Mouse (Mus musculus) kidney, postnatal 25 days (tissue): ENCODE measurements around the gene Pde11a.
"Not testable (repeated sequence)": the region's sequence is repeated elsewhere in the genome, so short reads cannot be mapped to it uniquely, and the experiment has no call there.

Experiments
- DNase-seq, 2 experiments: peaks; one replicate each; pipeline ENCODE4 v3.0.0; 2021; ENCODE audit warnings: mixed read lengths in 2 of 2

Pde11a gene

DNA sequence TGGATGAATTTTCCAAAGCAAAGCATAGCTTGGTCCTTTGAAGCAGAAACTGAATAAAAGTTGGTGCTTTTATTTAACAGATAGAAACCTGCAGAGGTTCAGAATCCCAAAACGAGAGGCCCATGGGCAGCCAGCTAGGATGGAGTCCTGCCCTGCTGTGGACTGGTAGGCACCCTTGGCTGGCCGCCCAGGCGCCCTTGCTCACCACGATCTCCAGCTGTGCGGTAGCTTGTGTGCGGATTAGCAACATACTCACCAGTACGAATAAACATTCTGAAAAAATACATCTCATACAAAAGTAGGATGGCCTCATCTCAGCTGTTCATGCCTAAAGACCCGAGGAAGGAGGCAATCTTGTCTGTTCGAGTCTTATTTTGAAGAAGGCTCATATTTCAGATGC lies 350.8 kb downstream of the Pde11a start:
- DNase-seq = peak; percentile 35 to 45

DNA sequence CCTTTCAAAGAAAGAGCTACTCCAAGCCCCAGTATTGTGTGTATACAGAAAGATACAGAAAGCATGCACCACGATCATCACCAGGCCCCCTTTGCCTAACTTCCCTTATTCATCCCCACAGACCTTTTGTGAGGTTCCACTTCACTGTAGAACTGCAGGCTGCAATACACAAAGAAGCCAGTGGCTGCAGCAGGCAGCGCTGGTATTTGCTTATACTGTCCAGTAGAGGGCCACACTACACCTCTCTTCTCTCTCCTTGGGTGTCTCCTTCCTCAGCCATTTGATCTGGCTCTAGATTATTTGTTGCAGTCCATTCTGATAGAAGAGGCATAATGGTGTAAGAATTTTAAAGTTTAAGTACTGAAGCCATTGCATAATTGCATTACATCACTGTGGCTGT lies 353.4 kb downstream of the Pde11a start:
- peak; percentile 68 to 71 for DNase-seq

DNA sequence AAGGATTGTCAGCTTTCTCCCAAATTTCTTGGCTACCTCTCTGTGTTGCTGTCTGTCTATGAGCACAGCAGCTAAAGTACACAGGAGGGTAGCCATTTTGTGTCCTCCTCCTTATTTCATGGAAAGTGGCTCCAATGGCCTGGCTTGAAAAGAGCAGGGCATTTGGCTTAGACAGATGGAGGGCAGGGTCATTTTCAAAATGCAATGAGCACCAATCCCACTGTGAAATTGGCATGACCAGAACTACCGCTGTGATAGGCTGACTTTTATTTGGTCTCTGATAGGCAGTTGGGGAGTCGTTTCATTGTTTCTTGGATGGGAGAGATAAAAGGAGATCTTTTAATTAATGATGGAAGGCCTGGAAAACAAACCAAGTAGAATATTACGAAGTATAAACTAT lies 354.7 kb downstream of the Pde11a start:
- DNase-seq = no peak

DNA sequence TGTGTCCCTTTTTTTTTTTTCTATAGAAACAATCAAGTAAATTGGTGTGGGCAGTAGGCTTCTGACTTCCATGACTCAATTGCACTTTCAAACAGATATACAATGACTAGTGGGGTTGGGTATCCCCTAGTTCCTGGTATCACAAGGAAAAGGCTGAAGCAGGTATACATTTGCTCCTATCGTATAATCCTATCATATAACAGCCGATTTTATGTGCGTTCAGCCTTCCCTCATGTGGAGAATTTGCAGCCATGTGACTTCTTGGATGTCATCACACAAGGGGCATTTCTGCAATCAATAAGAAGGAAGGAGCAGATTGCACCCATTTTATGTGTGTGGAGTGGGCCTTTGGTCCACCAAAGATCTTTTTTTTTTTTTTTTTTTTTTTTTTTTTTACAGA lies 355.5 kb downstream of the Pde11a start:
- no peak for DNase-seq

DNA sequence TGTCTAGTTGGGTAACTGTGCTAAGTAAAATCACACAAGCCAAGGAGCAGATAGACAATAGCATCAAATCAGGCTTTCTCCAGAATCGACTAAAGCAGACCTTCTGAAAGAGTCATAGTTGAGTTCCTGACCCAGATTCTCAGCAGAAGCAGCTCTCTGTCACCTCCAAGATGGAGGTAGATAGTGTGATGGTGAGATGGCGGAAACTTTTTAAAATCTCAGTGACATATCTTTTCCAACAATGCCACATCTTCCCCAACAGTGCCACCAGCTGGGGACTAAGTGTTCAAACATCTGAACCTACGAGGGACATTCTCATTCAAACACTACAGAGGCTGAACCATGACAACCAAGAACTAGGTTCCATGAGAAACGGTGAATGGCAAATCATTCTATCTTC lies 355.9 kb downstream of the Pde11a start:
- DNase-seq = no peak

DNA sequence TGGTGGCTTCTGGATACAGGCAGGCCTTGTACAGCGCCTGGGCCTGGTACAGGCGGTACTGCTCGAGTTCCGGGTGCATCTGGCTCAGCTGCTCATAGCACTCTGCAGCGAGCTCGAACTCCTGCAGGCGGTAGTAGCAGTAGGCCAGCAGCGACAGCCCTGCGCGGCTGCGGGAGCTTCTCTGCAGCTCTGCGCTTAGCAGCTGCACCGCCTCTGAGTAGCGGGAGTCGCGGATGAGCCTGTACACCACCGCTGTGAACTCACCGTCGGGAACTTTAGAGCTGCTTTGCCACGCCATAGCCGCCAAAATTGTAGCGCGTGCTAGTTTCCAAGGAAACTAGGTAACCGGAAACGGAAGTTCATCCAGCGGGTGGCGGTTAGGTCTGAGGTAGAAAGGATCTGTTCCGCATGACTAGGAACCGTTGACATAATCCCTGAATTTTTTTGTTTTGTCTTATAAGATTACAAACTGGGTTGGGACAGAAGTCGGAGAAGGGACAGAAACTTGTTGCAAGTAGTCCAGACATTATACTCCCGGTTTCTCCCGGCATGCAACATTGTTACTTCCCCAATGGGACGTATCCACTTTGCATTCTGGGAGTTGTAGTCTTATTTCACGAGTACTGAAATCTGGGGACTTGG lies 357.0 kb downstream of the Pde11a start, which contains the start of gene Ttc30a1:
Gene Ttc30a1, minus strand, starts transcription at position 528 of the 642 bp plus-strand sequence.
- peak; percentile 77 to 80 for DNase-seq

DNA sequence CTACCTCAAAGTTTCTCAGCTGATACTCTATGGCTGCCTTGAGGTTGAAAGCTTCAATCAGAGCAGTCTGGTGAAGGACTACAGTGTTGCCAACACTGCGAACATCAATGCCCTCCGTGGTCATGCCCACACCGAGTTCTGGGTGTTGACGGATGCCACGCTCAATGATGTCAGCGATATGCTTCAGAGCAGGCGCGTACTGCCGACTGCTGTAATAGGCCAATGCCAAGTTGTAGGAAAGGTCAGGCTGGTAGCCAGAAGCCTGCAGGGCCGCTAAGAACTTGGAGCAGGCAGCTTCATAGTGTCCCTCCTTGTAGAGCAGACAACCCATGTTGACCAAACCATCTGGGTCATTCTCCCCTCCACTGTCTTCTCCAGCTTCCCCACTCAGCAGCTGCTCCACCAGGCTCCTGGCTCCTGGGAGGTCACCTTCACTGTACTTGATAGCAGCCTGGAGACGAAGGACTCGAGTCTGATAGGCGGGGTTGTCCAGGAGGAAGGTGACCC lies 357.6 kb downstream of the Pde11a start:
- not testable (repeated sequence) for DNase-seq

DNA sequence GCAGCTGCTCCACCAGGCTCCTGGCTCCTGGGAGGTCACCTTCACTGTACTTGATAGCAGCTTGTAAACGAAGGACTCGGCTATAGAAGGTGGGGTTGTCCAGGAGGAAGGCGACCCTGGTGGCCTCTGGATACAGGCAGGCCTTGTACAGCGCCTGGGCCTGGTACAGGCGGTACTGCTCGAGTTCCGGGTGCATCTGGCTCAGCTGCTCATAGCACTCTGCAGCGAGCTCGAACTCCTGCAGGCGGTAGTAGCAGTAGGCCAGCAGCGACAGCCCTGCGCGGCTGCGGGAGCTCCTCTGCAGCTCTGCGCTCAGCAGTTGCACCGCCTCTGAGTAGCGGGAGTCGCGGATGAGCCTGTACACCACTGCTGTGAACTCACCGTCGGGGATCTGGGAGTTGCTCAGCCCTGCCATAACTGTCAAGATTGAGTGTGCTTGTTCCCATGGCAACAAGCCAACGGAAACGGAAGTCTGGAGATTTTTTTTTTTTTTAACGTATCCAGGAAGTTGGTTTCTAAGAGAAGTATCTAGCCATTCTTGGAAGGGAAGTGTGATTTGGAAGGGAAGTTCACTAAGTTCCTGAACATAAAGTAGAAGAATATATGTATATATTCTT lies 360.7 kb downstream of the Pde11a start, which contains the start of gene Ttc30a2:
Gene Ttc30a2, minus strand, starts transcription at position 419 of the 617 bp plus-strand sequence.
- DNase-seq = peak; percentile 63 to 67

DNA sequence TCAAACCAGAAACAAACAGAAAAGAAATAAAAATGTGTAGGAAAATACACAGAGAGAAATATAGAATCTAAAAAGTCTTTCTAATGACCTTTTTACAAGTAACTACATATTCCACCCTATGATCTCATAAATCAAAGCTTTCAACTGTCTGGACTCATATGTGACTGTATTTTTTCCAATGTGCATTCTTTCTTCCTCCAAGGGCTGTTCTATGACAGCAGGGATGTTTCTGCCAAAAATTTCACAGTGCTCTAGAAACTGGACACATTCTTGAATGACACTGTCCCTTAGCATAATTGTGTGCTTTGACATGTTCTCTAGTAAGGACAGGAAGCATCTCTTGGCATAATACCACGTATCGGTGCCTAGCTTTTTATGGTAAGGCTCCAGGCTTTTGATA lies 362.5 kb downstream of the Pde11a start:
- not testable (repeated sequence) for DNase-seq

DNA sequence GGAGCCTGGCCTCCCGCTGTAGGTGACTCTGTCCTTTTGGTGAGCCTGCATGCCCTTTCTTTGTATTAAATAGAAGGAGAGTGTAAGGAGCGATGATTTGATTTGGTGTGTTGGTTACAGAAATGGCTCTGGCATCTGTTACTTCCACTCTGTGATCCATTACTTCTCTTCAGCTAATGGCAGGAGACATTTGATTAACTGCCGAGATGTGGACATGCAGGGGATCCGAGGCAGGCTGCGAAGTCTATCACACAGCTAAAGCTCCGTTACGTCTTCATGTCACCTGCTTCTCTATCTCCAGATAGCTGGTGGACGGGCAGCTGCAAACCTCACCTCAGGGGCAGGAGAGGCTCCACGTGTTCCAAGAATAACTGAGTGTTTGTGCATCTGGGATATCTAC lies 364.4 kb downstream of the Pde11a start:
- no peak for DNase-seq

DNA sequence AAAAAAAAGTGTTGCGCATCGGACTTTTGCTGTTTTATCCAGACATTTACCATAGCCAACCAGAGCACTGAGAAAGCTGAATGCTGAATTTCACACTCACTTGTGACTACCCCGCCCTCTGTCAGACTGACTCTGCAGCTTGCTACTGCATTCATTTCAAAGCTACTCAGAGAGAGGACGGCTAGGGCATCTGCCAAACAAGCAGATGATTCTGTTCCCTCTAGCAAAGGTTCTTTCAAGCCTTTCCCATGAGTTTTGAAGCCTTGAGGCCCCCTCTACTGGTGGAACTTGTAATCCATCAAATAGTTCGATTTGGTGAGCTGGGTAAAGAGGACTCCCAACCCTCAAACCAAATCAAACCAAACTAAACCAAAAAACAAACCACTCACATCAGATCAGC lies 373.6 kb downstream of the Pde11a start:
- peak; percentile 43 to 68 for DNase-seq

DNA sequence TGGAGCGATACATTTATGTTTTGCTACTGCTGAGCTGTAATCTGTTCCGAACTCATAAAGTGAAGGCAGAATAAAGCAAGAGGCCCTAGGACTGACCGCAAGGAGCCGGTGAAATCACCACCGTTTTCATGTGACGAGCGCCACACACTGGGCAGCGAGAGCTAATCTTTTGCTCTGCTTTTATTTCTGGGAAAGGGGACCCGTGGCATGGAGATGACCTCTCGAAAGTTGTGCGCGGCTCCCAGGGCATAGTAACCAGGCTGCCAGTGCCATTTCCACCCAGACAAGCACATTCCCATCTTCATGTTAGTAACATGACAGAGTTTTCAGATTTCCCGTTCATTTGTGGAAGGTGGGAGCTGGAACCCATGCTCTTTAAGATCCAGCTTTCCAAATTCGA lies 374.1 kb downstream of the Pde11a start:
- DNase-seq = peak; percentile 67 to 68

DNA sequence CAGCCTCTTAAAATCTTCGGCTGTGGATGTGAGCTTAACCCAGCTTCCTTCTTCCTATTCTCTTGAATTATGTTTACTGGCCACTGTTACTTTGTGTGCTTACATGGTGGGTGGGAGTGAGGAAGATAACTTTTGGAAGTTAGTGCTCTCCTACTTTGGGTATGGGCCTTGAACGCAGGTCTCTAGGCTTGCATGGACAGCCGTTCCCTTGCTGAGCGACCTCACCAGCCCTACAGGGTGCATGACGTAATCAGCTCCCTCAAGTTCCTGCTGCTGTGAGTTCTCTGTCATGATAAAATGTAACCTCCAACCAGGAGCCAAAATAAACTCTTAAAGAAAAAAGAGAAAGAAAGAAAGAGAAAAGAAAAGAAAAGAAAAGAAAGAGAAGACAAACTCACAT lies 374.5 kb downstream of the Pde11a start:
- DNase-seq = peak in 1 of 2 experiments; percentile 41

DNA sequence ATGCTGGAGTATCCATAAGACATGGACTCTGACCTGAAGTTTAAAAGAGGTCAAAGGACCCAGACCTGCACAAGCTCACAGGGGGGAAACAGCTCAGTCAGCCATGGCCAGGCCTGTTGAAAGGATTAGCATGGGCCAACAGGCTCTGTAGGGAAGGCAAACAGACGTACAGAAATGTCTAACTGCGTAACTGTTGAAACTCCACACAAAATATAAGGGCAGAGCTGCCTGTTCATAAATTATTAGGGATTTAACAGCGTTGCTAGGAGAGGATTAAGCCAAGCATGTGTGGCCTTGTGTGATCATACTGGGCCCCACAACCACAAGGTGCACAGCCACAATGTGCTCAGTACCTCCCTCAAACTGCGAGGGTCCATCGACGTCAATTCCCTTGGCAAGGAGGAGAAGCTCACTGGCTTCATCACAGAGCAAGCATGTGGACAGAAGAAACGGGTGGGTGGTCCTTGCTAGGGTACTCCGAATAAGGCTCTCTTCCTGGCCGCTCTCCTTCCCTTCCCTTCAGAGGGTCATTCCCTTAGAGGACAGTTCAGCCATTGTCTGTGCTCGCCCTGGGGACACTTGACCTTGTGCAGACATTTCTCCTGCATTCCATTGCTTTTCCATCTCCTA lies 375.2 kb downstream of the Pde11a start:
- no peak for DNase-seq

DNA sequence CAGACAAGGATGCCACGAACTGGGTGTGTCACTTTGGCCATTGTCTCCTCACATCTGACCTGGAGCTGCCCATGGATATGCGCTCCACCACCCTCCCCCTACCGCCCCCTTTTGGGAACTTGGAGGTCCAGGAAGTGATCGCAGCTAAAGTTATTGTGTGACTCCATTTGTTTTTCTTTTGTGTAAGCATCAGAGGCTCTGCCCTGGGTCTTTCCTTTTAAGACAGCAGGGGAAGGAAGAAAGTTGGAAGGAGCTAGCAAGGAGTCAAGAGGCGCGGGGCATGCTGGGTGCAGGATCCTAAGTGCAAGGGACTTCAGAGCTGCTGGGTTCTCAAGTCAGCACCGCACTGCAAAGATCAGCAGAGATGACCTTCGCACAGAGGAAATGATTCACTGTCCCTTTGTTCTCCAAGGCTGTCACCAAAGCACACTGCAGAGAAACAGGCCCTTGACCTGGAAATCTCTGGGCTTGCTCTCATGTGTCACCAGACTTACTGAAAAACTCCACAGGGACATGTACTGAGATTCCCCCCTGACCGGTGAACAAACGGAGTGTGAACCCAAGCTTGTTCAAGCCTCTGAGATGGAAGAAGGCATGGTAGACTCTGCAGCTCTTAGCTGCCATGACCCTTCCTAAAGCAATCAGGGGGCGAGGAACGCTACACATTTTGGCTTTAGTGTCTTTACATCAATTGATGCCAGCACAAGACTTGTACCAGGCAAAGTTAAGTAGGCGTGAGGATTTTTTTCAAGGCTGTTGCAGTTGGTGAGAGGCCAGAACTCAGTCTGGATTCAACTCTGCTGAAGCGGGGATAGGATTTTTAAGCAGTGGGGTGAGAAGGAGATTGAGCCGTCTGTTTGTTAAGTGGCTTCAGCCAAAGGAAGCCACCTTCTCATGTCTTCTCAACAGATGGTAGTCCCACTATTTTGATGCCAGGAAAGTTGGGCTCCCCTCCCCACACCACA lies 377.9 kb downstream of the Pde11a start:
- peak; percentile 32 to 66 for DNase-seq

DNA sequence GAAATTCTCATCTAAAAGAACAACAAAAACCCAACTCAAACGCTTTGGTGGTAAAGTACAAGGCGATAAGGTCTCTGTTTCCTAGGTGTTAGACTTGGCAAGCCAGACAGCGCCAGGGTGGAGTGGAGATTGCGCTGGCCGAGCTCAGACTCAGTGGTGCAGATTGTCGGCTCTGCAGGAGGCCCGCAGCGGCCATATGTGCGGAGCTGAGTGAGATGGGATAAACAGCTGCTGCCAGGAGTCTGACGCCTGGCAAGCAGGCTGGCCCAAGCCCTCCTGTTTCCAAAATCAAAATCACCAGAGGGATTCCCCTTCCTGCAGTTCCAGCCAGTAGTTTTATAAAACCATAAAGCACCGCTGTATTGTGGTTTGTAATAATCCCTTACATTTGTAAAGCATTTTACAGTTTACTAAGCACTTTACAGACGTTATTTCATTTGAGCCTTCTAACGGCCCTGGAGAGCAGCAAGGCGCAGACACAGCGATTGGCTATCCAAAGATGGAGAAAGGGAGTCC lies 378.7 kb downstream of the Pde11a start:
- no peak for DNase-seq

DNA sequence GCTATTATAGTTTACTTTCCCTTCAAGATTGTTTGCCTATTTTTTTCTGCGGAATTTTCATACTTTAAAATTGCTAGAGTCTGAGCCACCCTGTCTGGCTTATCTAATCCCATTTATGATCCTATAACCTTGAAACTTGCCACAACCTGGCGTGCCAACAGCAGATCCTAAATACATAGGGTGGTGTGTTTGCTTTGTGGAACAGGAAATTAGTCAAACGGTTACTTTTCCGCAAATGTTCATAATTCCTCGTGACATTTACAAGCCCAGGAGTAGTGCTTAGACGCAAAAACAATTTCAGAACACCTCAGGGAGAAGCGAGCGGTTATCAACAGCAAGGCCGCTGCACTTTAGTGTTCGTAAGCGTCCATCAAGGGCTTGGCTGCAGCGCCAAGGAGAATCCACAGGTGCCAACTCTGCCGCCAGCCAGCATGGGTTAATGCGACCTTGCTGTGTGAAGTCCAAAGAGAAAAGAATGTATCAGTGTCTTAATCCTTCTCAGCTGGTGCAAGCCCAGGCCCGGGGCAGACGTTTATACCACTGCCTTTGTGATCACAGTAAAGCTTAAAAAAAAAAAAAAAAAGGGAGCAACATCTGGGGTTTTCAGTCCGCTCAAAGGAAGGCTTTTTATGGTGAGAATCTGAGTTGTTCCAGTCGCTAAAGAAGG lies 379.3 kb downstream of the Pde11a start:
- no peak for DNase-seq

DNA sequence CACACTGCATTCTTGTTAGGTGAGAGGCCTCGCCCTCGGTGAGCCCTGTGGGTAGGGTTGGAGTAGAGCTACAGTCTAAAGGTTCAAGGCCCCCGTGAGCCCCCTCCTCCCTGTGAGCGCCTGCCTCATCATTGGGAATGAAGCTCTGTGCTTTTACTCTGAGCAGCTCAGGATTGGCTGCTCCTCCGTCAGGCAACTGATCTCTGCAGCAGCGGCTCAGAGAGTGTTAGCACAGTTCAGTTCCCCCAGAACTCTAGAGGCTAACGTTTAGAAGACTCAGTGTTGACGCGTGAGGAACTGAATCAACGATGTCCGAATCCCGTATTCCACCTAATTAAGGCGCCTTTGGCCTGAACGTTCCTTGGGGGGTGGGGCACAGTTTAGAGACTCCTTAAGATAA lies 382.9 kb downstream of the Pde11a start:
- DNase-seq = no peak

DNA sequence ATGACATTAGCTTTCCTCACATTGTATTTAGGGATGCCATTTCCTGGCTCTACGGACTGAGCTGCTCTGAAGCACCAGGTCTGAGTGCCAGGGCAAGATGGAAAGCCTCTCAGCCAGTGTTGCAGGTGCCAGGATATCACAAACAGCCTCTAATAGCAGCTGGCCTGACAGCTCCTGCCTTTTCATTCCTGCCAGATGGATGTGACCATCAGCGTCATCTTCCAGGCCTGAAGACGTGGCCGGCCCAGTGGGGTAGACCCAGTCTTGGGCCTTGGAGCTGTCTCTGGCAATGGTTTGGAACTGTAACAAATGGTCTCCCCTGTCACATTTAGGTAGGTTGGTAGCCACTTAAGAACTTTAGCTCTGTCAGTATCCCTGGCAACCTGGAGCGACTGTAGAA lies 385.3 kb downstream of the Pde11a start:
- no peak for DNase-seq

DNA sequence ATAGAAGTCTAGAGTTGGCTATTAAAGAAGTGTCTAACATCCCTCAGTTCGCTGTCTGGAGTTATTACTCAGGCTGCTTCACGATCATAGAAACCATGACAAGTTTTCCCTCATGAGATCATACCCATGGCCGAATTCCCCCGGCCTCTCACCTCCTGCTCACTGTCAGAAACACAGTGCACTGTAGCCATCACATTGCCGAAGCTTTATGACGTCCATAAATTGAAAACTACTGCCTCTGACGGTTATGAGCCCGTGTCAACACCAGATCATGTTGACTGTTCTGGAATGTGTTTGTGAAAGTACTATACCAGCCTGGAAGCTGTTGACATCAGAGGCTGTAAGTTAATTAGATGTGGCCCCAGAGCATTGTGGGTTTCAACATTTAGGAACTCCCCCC lies 387.9 kb downstream of the Pde11a start:
- DNase-seq = no peak
